Mouse (Mus musculus): ENCODE results near the gene Cdk2ap1.
A peak's percentile ranks its signal among the peaks of the same experiment; 100 is the strongest.
"Not testable (repeated sequence)": the region's sequence is repeated elsewhere in the genome, so short reads cannot be mapped to it uniquely, and the experiment has no call there.

Cdk2ap1 gene

GRCm38 (mm10) chr5:124351604-124352003 lies 11.3 kb downstream of the Cdk2ap1 start:
- DNase-seq (ENCODE audit: low read depth, low spot score), result no peak

GRCm38 (mm10) chr5:124351111-124351560 lies 11.7 kb downstream of the Cdk2ap1 start:
- DNase-seq (ENCODE audit: low read depth, low spot score), result no peak

GRCm38 (mm10) chr5:124350350-124350749 lies 12.5 kb downstream of the Cdk2ap1 start:
- DNase-seq (ENCODE audit: low read depth, low spot score), result no peak

- DNase-seq (ENCODE audit: low read depth, low spot score), result no peak
These were observed 13.7 kb downstream of the Cdk2ap1 start for GRCm38 (mm10) chr5:124349196-124349595.

- no peak for DNase-seq (ENCODE audit: low read depth, low spot score)
These were observed 20.0 kb downstream of the Cdk2ap1 start for GRCm38 (mm10) chr5:124342897-124343296.

GRCm38 (mm10) chr5:124341753-124342339 lies 21.0 kb downstream of the Cdk2ap1 start:
- DNase-seq (ENCODE audit: low read depth, low spot score), result not testable (repeated sequence)

GRCm38 (mm10) chr5:124338791-124339190 lies 24.1 kb downstream of the Cdk2ap1 start:
- no peak for DNase-seq (ENCODE audit: low read depth, low spot score)

GRCm38 (mm10) chr5:124337909-124338308 lies 25.0 kb downstream of the Cdk2ap1 start:
- no peak for DNase-seq (ENCODE audit: low read depth, low spot score)

GRCm38 (mm10) chr5:124337103-124337502 lies 25.8 kb downstream of the Cdk2ap1 start:
- no peak for DNase-seq (ENCODE audit: low read depth, low spot score)

- no peak for DNase-seq (ENCODE audit: low read depth, low spot score)
These were observed 28.5 kb downstream of the Cdk2ap1 start for GRCm38 (mm10) chr5:124334392-124334791.

- no peak for DNase-seq (ENCODE audit: low read depth, low spot score)
These were observed 32.8 kb downstream of the Cdk2ap1 start for GRCm38 (mm10) chr5:124330086-124330485.

GRCm38 (mm10) chr5:124327510-124328364 lies 35.1 kb downstream of the Cdk2ap1 start, which contains the start of the genes Mphosph9 and 2810006K23Rik:
Mphosph9 (minus strand) TSS chr5:124327972.
2810006K23Rik (plus strand) TSS chr5:124328089.
- DNase-seq (ENCODE audit: low read depth, low spot score), result peak; percentile 99

GRCm38 (mm10) chr5:124326829-124327228 lies 36.1 kb downstream of the Cdk2ap1 start:
- DNase-seq (ENCODE audit: low read depth, low spot score), result no peak

GRCm38 (mm10) chr5:124317648-124318047 lies 45.2 kb downstream of the Cdk2ap1 start:
- no peak for DNase-seq (ENCODE audit: low read depth, low spot score)

GRCm38 (mm10) chr5:124315941-124316340 lies 46.9 kb downstream of the Cdk2ap1 start:
- DNase-seq (ENCODE audit: low read depth, low spot score), result no peak

- DNase-seq (ENCODE audit: low read depth, low spot score), result no peak
These were observed 47.4 kb downstream of the Cdk2ap1 start for GRCm38 (mm10) chr5:124315498-124315897.

GRCm38 (mm10) chr5:124310091-124310490 lies 52.8 kb downstream of the Cdk2ap1 start:
- DNase-seq (ENCODE audit: low read depth, low spot score), result no peak

GRCm38 (mm10) chr5:124309155-124309554 lies 53.7 kb downstream of the Cdk2ap1 start:
- DNase-seq (ENCODE audit: low read depth, low spot score), result no peak

- DNase-seq (ENCODE audit: low read depth, low spot score), result not testable (repeated sequence)
These were observed 60.0 kb downstream of the Cdk2ap1 start for GRCm38 (mm10) chr5:124302853-124303252.

GRCm38 (mm10) chr5:124300132-124300531 lies 62.8 kb downstream of the Cdk2ap1 start:
- no peak for DNase-seq (ENCODE audit: low read depth, low spot score)

- not testable (repeated sequence) for DNase-seq (ENCODE audit: low read depth, low spot score)
These were observed 63.6 kb downstream of the Cdk2ap1 start for GRCm38 (mm10) chr5:124299307-124299706.

- no peak for DNase-seq (ENCODE audit: low read depth, low spot score)
These were observed 66.4 kb downstream of the Cdk2ap1 start for GRCm38 (mm10) chr5:124296475-124296874.
